Mouse (Mus musculus) heart, embryonic 13.5 days (tissue): ENCODE measurements at regions not wholly inside any gene's neighbourhood (a gene's known extent, or its start where the extent isn't known, plus 50 kb on each side); places are given as distances from the start of the nearest gene placed in this dataset.

Experiments used
- ATAC-seq: fragments of 200-750 bp; cut with Nextera tagmentation; 2 replicates; pipeline ENCODE4 v1.8.0; 2017; ENCODE audit warnings: moderate TSS enrichment; ENCODE audit not compliant: insufficient number of reproducible peaks, low FRiP score, low TSS enrichment; ENCODE audit errors: extremely low read depth
- H3K27ac ChIP-seq: fragments of 300-500 bp; sonication (generic); replicated peaks from 2 replicates; pipeline ENCODE4 v1.5.1; 2015; ENCODE audit warnings: moderate library complexity, mild to moderate bottlenecking, inconsistent platforms
- H3K27me3 ChIP-seq: fragments of 300-500 bp; sonication (generic); replicated peaks from 2 replicates; pipeline ENCODE4 v1.6.1; 2015; ENCODE audit warnings: mild to moderate bottlenecking, inconsistent platforms
- H3K36me3 ChIP-seq: fragments of 300-500 bp; sonication (generic); 2 replicates; pipeline ENCODE4 v1.6.1; 2015; ENCODE audit warnings: mild to moderate bottlenecking, inconsistent platforms
- H3K4me1 ChIP-seq: fragments of 300-500 bp; sonication (generic); 2 replicates; pipeline ENCODE4 v1.6.1; 2015; ENCODE audit warnings: inconsistent platforms
- H3K4me2 ChIP-seq: fragments of 300-500 bp; sonication (generic); 2 replicates; pipeline ENCODE4 v1.6.1; 2015; ENCODE audit warnings: inconsistent platforms, mild to moderate bottlenecking, moderate library complexity
- H3K4me3 ChIP-seq: fragments of 300-500 bp; sonication (generic); 2 replicates; pipeline ENCODE4 v1.5.1; 2015; ENCODE audit warnings: moderate library complexity, mild to moderate bottlenecking, inconsistent platforms
- H3K9ac ChIP-seq: fragments of 300-500 bp; sonication (generic); 2 replicates; pipeline ENCODE4 v1.6.1; 2015; ENCODE audit warnings: inconsistent platforms, mild to moderate bottlenecking, moderate library complexity
- H3K9me3 ChIP-seq: fragments of 300-500 bp; sonication (generic); 2 replicates; pipeline ENCODE4 v1.6.1; 2016; ENCODE audit warnings: inconsistent platforms
- WGBS: fragments of 180-500 bp; shearing (Covaris S2); methylation state at CpG from one replicate; pipeline ENCODE4 v1.1.7; 2015; ENCODE audit warnings: mixed read lengths; 5-methylcytosine and 5-hydroxymethylcytosine counted together

DNA sequence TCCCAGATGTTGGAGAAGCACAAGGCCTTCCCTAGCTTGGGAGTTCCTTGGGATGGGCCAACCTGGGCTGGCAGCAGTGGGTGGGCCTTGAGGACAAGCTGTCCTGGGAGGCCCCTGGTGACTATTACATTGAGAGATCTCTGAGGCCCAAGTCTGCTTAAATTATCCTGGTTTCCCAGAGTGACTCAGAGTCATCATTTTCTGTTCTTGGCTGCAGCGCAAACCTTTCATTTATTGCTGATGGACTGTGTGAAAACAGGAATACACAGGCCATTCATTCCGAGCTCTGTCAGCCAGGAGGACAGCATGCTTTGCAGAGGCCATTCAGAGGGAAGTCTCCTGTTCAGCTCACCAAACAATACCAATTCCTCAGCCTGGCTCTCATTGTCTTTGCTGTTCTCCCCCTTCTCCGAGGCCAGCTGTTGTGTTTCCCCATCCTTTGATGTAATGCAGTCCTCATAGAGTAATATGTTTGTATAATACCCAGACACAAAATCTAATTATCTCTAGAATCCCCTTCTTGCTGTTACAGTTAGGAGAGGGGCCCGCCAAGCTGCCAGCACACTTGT, 220.5 kb downstream of the Insig2 start:
- no peaks in the 10 kb centered on the region for H3K9me3 ChIP-seq
- no peaks in the 10 kb centered on the region for H3K27me3 ChIP-seq
- H3K27ac ChIP-seq = no peak overlapping the region
- no peak for ATAC-seq
- H3K36me3 ChIP-seq = no peaks in the 10 kb centered on the region
- H3K4me2 ChIP-seq = no peak overlapping the region
- no peak overlapping the region for H3K4me3 ChIP-seq
- H3K9ac ChIP-seq = no peak overlapping the region
- WGBS = 70% methylated on average over 4 of the region's 4 CpGs
- no peaks in the 10 kb centered on the region for H3K4me1 ChIP-seq

DNA sequence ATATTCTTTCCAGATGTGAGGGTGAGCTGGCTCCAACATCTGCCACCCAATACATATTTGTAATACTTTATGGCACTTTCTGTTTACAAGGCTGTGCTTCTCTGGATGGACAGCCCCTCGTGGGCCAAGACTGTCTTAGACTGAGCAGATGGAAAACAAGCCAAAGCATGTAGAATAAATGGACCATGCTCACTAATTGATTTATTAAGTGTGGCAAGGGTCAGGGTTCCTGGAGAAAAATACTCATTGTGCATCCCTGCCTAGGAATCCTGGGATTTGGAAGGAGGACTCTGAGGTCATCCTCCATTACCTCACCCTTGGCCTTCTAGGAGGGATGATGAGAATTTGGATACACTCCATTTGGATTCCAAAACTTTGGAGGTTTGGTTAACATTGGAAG, 219.9 kb downstream of the Insig2 start:
- 55% methylated on average over 1 of the region's 1 CpGs for WGBS
- no peak overlapping the region for H3K4me2 ChIP-seq
- no peak for ATAC-seq

DNA sequence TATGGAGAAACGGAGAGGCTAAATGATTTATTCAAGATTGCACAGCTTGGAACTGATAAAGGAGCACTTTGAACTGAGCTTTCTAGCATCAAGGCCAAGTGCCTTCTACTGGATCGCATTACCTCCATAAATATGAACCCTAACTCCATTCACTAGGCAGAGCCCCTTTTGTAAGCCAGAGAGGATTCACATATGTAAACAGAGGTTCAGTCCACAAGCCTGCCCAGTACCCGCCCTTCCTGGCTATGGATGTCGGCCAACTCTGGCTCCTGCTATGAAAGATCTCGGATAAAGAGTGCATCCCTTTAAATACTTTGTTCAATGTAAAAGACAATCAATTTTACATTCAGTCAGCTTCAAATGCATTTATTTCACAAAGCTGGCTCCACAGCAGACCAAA, 215.8 kb downstream of the Insig2 start:
- Histone ChIP-seq H3K4me2 (no peak overlapping the region), H3K4me3 (no peak overlapping the region), H3K36me3 (no peaks in the 10 kb centered on the region), H3K9ac (no peak overlapping the region), H3K27ac (no peak overlapping the region), H3K9me3 (no peaks in the 10 kb centered on the region), H3K27me3 (no peaks in the 10 kb centered on the region), H3K4me1 (no peaks in the 10 kb centered on the region)
- WGBS = 67% methylated on average over 5 of the region's 5 CpGs
- no peak for ATAC-seq

More for the DNA sequence above, 219.9 kb downstream of the Insig2 start:
- Histone ChIP-seq H3K9ac (no peak overlapping the region), H3K4me1 (no peaks in the 10 kb centered on the region), H3K4me3 (no peak overlapping the region), H3K9me3 (no peaks in the 10 kb centered on the region), H3K27me3 (no peaks in the 10 kb centered on the region), H3K27ac (no peak overlapping the region), H3K36me3 (no peaks in the 10 kb centered on the region)

DNA sequence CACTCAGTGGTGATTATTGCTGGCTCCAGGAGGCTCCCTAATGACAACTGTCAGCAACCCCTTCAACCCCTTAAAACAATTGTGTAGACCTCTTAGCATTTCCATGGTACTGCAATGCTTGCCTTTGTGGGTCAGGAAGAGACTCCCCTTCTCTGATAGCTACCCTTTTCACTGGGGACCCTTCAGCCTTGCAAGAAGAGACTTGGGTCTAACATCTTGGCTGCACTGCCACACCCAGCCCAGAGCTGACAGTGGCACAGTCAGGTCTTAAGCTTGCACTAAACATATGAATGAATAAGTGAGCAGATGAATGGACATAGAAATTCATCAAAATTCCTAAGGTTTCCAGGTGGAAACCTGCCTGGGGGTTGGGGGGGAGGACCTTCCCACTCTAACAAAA, 209.0 kb downstream of the Insig2 start:
- no peak overlapping the region for H3K27ac ChIP-seq
- H3K4me3 ChIP-seq = no peak overlapping the region
- no peaks in the 10 kb centered on the region for H3K36me3 ChIP-seq
- peaks cover 15% of the 10 kb centered on the region for H3K27me3 ChIP-seq
- no peak for ATAC-seq
- no peaks in the 10 kb centered on the region for H3K9me3 ChIP-seq
- no peak overlapping the region for H3K9ac ChIP-seq
- H3K4me2 ChIP-seq = no peak overlapping the region
- no peaks in the 10 kb centered on the region for H3K4me1 ChIP-seq

DNA sequence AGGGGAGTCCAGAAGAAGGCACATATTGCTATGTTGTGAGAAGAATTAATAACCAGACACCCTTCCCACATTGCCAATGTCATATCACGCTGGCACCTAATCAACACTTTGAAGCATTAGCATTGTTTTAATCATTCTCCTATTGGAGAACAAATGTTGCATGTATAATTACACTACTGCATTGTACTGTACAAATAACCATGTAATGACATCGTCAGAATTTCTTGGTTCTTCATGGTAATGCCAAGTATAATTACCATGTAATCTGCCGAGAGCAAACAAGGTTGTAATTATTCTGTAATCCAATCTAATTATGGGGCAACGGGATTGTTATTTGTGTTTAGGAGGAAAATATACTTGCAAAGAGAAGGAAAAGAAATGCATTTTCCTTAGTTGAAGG, 196.1 kb downstream of the Insig2 start:
- ATAC-seq = no peak
- 79% methylated on average over 4 of the region's 4 CpGs for WGBS

DNA sequence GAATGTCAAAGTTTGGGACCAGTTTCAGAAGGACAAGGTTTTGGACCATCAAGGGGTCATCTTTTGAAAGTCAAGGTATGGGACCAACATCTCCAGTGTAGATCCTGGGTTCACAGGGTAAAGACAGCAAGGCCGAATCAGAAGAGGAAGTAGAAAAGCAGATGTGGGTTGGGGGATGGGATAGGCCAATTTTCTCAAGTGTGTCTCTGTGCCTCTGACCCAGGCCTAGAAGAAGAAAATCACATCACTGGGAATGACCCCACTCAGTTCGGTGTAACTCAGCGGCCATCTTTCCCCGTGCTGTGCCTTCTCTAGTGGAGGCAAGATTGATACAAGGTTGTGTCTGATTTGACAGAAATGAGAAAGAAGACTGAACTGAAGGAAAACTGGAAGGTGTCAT, 195.5 kb downstream of the Insig2 start:
- H3K27ac ChIP-seq = no peak overlapping the region
- 83% methylated on average over 4 of the region's 4 CpGs for WGBS

More for the DNA sequence above, 196.1 kb downstream of the Insig2 start:
- H3K36me3 ChIP-seq = no peaks in the 10 kb centered on the region
- H3K4me1 ChIP-seq = no peaks in the 10 kb centered on the region
- no peak overlapping the region for H3K9ac ChIP-seq
- H3K27ac ChIP-seq = no peak overlapping the region
- no peak overlapping the region for H3K4me2 ChIP-seq
- H3K9me3 ChIP-seq = no peaks in the 10 kb centered on the region
- H3K4me3 ChIP-seq = no peak overlapping the region
- no peaks in the 10 kb centered on the region for H3K27me3 ChIP-seq

DNA sequence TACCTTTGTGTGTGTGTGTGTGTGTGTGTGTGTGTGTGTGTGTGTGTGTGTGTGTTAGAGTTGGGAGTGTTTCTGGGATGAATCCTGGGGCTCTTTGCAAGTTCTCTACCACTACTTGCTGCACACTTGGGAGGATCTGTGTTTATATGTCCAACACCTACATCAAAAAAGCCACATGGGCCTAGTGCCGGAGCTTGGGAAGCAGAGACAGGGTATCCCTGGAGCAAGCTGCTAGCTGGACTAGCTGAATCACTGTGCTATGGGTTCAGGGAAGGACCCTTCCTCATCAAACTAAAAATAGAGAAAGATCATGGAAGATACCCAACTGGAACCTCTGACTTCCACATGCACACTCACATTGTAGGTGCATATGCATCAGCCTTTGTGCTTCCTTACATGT, 187.4 kb downstream of the Insig2 start:
- no peak overlapping the region for H3K4me3 ChIP-seq
- ATAC-seq = no peak
- H3K9ac ChIP-seq = no peak overlapping the region
- no peaks in the 10 kb centered on the region for H3K36me3 ChIP-seq
- WGBS = 82% methylated on average over 1 of the region's 1 CpGs
- H3K27ac ChIP-seq = no peak overlapping the region
- no peaks in the 10 kb centered on the region for H3K27me3 ChIP-seq
- no peak overlapping the region for H3K4me2 ChIP-seq
- no peaks in the 10 kb centered on the region for H3K4me1 ChIP-seq
- H3K9me3 ChIP-seq = no peaks in the 10 kb centered on the region

More for the DNA sequence above, 195.5 kb downstream of the Insig2 start:
- Histone ChIP-seq H3K9me3 (no peaks in the 10 kb centered on the region), H3K36me3 (no peaks in the 10 kb centered on the region), H3K4me2 (no peak overlapping the region), H3K4me3 (no peak overlapping the region), H3K27me3 (no peaks in the 10 kb centered on the region), H3K9ac (no peak overlapping the region), H3K4me1 (no peaks in the 10 kb centered on the region)
- no peak for ATAC-seq

DNA sequence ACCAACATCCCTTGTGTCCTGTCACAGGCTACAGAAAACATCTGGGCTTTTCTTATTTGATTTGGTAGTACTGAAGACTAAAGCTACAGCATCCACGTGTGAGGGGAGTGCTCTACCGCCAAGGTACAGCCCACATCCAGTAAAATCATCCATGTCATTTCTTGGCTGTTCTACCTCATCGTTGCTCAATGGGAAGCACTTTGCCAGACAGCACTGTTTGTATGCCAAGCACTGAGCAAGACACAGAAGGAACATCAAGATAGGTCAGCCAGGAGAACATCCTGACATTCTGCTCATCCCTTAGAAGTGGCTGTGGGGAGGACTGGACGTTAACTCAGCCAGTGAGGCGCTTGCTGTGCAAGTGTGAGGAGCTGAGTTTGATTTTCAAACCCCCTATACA, 178.9 kb downstream of the Insig2 start:
- no peak overlapping the region for H3K4me3 ChIP-seq
- no peaks in the 10 kb centered on the region for H3K4me1 ChIP-seq
- no peaks in the 10 kb centered on the region for H3K36me3 ChIP-seq
- H3K27ac ChIP-seq = no peak overlapping the region
- WGBS = 67% methylated on average over 5 of the region's 5 CpGs
- no peak overlapping the region for H3K4me2 ChIP-seq
- no peak overlapping the region for H3K9ac ChIP-seq
- ATAC-seq = no peak
- H3K27me3 ChIP-seq = peaks cover 10% of the 10 kb centered on the region
- H3K9me3 ChIP-seq = no peaks in the 10 kb centered on the region

DNA sequence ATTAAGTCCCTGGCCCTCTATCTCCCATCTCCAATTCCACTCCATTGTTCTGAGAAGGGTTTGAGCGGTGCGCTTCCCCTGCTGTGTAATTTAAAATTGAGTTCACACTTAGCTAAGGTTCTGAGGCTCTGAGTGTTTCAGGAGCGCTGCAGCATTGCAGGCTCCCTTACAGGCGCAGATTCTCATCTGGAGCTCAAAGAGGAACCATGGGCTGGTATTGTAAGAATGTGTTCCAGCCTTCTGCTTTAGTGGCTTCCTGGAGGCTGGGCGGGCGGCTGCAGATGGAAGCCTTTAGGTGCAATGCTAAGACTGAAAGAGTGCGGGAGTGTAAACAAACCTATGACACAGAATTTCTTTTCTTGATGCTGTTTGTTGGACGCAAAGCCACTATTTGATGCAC, 177.8 kb downstream of the Insig2 start:
- 32% methylated on average over 8 of the region's 8 CpGs for WGBS
- no peak for ATAC-seq
- Histone ChIP-seq H3K4me1 (no peaks in the 10 kb centered on the region), H3K4me3 (no peak overlapping the region), H3K9me3 (no peaks in the 10 kb centered on the region), H3K27ac (no peak overlapping the region), H3K9ac (no peak overlapping the region), H3K36me3 (no peaks in the 10 kb centered on the region), H3K4me2 (no peak overlapping the region), H3K27me3 (peaks cover 10% of the 10 kb centered on the region)

DNA sequence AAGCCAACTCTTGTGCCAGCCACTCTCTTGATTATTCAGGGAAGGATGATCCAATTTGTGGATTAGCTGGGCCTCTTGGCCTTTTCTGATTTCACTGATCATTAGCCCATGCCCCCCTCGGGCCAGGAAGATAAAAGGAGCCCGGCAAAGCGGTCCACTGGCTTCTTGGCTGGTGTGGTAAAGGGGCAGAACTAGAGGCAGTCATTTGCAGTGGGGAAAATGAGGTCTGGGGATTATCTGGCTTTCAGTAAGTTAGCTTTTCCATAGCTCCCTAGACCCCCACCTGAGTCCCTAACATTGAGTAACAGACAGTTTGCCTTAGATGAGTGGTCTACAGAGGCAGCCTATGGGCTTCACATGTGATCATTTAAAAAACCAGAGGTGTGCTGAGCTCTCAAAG, 163.7 kb downstream of the Insig2 start:
- Histone ChIP-seq H3K27ac (no peak overlapping the region), H3K9ac (no peak overlapping the region), H3K4me3 (no peak overlapping the region), H3K36me3 (no peaks in the 10 kb centered on the region), H3K4me2 (no peak overlapping the region), H3K9me3 (no peaks in the 10 kb centered on the region), H3K4me1 (no peaks in the 10 kb centered on the region), H3K27me3 (peaks cover 14% of the 10 kb centered on the region; the same call in 1 of the 2 replicates)
- 20% methylated on average over 3 of the region's 3 CpGs for WGBS
- ATAC-seq = no peak

DNA sequence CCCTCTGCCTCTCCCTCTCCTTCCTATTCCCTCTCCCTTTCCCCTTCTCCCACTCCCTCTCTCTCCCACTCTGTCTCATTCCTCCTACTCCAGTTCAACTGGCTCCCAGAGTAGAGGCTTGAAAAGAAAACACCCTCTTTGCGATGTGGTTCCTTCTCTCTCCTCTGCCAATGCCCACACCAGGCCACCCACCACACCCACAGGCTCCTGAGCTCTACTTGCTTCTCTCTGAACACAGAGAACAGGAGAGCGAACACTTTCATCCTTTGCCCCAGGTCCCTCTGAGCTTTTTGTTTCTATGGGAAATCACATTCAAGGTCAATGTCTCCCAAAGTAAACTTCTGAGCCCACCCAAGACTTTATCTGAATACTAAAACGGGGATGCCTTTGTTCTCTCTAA, 155.8 kb downstream of the Insig2 start:
- no peak for ATAC-seq
- Histone ChIP-seq H3K4me1 (0 out of 2 replicates have a peak, but pooled peaks cover 7% of the 10 kb centered on the region), H3K4me3 (no peak overlapping the region), H3K4me2 (no peak overlapping the region), H3K9me3 (no peaks in the 10 kb centered on the region), H3K27ac (no peak overlapping the region), H3K27me3 (peaks cover 66% of the 10 kb centered on the region), H3K9ac (no peak overlapping the region), H3K36me3 (no peaks in the 10 kb centered on the region)
- 6% methylated on average over 3 of the region's 3 CpGs for WGBS

DNA sequence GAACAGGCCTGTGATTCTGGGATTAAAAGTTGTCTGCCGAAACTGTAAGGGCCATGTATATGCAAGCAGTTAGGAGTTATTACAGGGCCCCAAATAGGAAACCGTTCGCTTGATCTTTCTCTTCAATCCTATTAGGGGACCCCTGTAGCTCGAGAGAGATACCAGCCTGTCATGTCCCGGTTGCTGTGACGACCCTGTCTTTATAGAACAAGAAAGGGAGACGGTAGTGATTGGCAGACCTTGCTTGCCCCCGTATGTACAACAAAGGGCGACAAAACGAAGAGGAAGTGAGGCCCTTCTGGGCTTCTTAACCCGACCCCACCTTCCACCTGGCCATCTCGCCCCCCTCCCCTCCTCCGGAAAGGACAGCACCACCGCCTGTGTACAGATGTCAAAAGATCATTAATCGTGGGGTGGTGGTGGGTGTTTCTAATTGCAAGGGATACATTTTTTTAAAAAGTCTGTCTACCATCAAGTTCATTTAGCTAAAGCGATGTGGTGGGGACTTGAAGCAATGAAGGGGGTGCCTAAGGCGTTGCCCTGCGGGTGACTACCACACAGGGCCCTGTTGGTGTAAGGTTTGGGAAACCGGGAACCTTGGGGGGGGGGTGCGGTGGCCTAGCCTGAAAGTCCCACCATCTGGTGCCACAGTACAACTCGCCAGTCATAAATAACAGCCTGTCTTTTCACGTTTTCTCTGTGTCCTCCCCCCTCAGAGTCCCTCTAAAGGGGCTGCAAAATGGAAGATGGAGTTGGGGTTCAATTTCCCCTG, 155.1 kb downstream of the Insig2 start:
- Histone ChIP-seq H3K4me2 (peak overlapping the region; percentile 57), H3K4me3 (peak overlapping the region; percentile 36)
- WGBS = 4% methylated on average over 22 of the region's 22 CpGs

More for the DNA sequence above, 155.1 kb downstream of the Insig2 start:
- Histone ChIP-seq H3K27ac (no peak overlapping the region), H3K36me3 (no peaks in the 10 kb centered on the region), H3K9me3 (no peaks in the 10 kb centered on the region), H3K27me3 (peaks cover 74% of the 10 kb centered on the region), H3K4me1 (0 out of 2 replicates have a peak, but pooled peaks cover 7% of the 10 kb centered on the region), H3K9ac (peak overlapping the region; percentile 33; the same call in 1 of the 2 replicates)
- no peak for ATAC-seq
